Mouse (Mus musculus): Measurements from ENCODE around the gene Raph1.

Gene Raph1

DNA sequence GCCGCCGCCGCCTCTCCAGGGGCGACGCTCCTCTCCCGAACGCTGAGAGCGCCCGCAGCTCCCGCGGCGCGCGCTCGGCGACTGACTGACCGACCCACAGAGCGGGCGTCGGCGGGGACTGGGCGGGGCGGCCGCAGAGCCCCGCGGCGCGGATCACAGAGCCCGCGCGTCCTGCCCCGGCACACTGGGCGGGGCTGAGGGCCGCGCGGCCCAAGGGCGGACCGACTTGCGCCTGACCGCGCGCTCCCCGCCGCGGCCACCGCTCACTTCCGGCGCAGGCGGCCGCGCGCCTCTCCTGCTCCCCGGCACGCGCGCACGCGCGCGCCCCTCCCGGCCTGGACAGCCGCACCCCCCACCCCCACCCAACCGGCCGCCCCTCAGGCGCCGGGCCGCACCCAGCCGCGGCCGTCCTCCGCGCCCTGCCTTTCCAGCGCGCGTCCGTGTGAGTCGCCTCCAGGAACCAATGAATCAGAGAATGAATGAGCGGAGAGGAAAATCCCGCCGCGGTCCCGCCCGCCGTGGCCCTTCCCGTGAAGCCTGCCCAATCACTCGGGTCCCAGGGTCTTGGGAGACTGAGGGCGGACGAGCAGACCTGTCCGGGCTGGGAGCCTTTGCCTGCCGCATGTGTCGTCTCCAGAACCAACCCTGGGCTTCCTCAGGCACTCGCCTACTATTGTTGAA is at the start of gene Raph1:
Raph1 (minus strand) TSS at position 474 of the 681 bp plus-strand sequence.
- peak; percentile 89 for DNase-seq (ENCODE audit: extremely low spot score)

GRCm38 (mm10) chr1:60615703-60616102 is 48.8 kb upstream of the Raph1 start:
- no peak for DNase-seq (ENCODE audit: extremely low spot score)

DNA sequence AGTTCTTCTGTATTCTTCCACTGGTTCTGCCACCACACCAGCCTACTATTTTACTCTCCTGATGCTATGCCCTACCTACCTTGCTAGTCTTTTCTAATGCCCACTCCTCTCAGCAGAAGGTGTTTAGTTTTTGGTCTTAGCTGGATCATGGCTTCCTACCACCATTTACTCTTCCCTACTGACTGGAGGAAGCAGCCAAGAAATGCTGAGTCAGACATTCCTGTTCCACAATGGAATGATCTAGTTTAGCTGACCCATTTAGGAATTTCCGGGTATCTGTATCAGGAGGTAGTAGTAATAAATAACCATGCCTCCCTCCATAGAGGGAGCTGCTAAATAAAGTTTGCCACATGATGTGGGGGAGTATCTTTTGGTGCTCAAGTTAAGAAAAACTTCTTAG is 48.0 kb upstream of the Raph1 start:
- no peak for DNase-seq (ENCODE audit: extremely low spot score)

DNA sequence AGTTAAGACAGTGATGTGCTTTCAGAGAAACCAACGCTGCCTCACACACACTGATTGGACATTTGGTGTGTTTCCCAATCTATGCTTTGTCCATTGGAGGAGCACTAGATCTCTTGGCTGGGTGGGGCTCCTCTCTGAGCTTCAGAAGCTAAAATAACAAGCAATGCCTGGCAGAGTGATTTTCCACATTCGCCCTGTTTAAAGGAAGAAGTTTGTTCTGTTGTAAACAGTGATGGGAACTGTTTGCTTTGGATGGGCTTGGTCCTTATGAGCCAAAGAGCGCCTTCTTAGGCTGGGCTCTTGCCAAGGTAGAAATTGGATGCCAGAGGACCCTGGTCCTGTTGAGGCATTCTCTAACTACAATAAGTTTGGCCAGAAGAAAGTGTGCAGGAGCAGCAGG is 45.1 kb upstream of the Raph1 start:
- no peak for DNase-seq (ENCODE audit: extremely low spot score)

- no peak for DNase-seq (ENCODE audit: extremely low spot score)
Observed at GRCm38 (mm10) chr1:60610631-60611030, 43.7 kb upstream of the Raph1 start.

DNA sequence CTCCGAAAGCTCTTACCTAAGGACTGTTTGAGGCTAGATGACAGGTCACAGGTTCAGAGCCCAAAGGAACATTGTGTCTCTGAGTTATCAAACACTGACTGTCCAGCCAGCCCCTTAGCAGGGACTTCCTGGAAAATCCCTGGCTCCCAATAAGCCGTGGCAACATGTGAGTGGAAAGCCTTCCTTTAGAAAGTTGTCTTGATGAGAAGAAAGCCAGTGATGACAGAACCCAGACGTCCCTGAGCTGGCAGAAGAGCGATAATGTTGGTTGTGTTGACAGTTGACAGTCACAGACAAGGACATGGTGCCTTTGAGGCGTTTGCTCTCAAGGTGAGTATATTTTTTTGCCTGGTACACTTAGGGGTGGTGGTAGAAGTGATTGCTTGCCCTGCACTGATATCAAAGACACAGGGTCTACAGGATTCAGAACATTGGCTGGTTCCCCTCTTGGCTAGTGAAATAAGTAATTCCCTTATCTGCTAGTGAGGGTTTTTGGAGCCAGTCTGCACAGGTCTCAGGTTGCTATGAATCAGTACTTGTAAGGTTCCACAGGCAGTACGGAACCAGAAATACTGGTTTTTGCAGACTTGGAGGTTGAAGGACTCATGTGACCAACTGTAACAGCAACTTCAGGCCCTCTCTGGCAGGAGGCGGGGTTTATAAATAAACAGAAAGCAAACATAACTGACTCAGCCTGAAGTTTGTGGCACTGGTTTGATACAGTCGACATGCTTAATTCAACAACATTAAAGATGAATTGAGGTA is 42.3 kb upstream of the Raph1 start:
- no peak for DNase-seq (ENCODE audit: extremely low spot score)

DNA sequence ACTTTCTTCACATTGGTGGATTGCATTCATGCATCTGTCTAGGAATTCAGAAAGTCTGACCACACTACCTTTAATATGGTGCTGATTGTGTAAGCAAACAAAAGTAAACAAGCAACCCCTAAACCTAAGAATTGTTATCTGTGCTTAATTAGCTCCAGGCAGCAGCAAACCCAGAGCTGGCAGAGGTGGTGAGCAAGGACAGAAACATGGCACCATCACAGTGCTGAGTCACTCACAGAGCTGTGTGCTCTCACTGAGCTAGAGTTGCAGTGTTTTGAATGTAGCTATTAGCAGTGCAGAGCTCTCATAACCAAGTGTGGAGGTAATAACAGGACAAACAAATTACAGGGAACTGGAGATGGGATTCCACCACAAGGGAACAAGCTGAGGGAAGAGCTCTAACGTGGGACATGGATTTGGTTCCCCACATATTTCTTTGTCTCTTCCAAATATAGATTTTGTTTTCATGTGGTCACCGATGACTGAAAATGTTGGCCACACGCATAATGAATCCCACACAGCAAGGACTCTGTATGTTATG is 37.6 kb upstream of the Raph1 start:
- DNase-seq (ENCODE audit: extremely low spot score): no peak

DNA sequence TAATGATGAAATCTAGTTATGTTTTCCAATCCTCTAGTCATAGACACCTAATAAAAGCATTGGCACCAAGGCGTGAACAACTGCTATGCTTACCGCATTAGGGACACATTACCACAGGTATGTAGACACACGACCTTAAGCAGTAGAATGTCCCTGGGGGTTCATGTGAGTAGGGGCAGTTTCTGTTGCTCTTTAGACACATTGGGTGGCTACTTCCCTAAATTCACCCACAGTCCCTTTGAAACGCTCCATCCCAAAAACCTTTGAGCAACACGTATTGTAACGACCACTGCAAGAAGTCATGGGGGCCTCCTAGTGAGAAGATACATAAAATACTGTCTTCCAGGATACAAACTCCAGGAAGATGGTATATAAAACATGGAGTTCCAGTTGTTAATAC is 33.8 kb upstream of the Raph1 start:
- DNase-seq (ENCODE audit: extremely low spot score): no peak

- no peak for DNase-seq (ENCODE audit: extremely low spot score)
Observed at GRCm38 (mm10) chr1:60599926-60600325, 33.0 kb upstream of the Raph1 start.

GRCm38 (mm10) chr1:60599013-60599701 is 32.3 kb upstream of the Raph1 start:
- no peak for DNase-seq (ENCODE audit: extremely low spot score)

GRCm38 (mm10) chr1:60596386-60597320 is 29.7 kb upstream of the Raph1 start:
- DNase-seq (ENCODE audit: extremely low spot score): no peak

- no peak for DNase-seq (ENCODE audit: extremely low spot score)
Observed at GRCm38 (mm10) chr1:60593101-60593500, 26.2 kb upstream of the Raph1 start.

GRCm38 (mm10) chr1:60588887-60589629 is 22.2 kb upstream of the Raph1 start:
- DNase-seq (ENCODE audit: extremely low spot score): no peak

- DNase-seq (ENCODE audit: extremely low spot score): no peak
Observed at GRCm38 (mm10) chr1:60580990-60581389, 14.1 kb upstream of the Raph1 start.

- DNase-seq (ENCODE audit: extremely low spot score): no peak
Observed at GRCm38 (mm10) chr1:60579886-60580285, 13.0 kb upstream of the Raph1 start.

- no peak for DNase-seq (ENCODE audit: extremely low spot score)
Observed at GRCm38 (mm10) chr1:60572699-60573098, 5.8 kb upstream of the Raph1 start.

DNA sequence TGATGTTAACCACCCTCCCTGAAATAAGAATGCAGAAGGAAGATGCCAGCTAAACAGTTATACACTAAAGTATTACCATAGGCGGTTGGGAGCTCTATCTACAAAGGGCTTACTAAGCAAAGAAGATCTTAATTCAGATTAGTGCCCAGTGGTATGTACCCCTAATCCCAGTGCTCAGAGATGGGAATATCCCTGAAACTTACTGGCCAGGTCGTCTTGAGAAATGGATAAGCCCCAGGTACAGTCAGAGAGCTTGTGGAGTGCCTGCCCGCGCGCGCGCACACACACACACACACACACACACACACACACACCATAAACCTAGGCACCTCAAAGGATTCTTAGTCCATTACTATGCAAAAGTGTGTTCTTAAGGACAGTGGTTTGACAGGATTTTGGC is 2.8 kb upstream of the Raph1 start:
- no peak for DNase-seq (ENCODE audit: extremely low spot score)

- DNase-seq (ENCODE audit: extremely low spot score): no peak
Observed at GRCm38 (mm10) chr1:60569210-60569609, 2.3 kb upstream of the Raph1 start.

GRCm38 (mm10) chr1:60567321-60567720 is 417 bp upstream of the Raph1 start:
- no peak for DNase-seq (ENCODE audit: extremely low spot score)

GRCm38 (mm10) chr1:60565931-60566630 is 823 bp downstream of the Raph1 start:
- no peak for DNase-seq (ENCODE audit: extremely low spot score)
